Mouse (Mus musculus) left cerebral cortex, postnatal 36 days (tissue): ENCODE data around the gene Fgfr2. TPM values are rescaled to one million over a fixed set of nuclear protein-coding genes. Genes with fewer than 3 reads are reported as not detected.
A peak's percentile ranks its signal among the peaks of the same experiment; 100 is the strongest.

Source experiments
- DNase-seq, 2 experiments: peaks; one replicate each; pipeline ENCODE4 v3.0.0; 2021 to 2022; ENCODE audit warnings: low spot score in 2 of 2, mixed read lengths in 1 of 2
- intact Hi-C: fragments of 180-260 bp; cut with DNase I; formaldehyde crosslinking; loops from one replicate; pipeline ENCODE4 v1.15.1; 2025
- total RNA-seq, 2 experiments: library from RNA; stranded (reverse); gene quantifications; 2 replicates each; pipeline ENCODE4 v1.2.3; 2021

The Fgfr2 gene
- total RNA-seq, 2 experiments from 2014 or later: 41.6 to 46.6 TPM

DNA sequence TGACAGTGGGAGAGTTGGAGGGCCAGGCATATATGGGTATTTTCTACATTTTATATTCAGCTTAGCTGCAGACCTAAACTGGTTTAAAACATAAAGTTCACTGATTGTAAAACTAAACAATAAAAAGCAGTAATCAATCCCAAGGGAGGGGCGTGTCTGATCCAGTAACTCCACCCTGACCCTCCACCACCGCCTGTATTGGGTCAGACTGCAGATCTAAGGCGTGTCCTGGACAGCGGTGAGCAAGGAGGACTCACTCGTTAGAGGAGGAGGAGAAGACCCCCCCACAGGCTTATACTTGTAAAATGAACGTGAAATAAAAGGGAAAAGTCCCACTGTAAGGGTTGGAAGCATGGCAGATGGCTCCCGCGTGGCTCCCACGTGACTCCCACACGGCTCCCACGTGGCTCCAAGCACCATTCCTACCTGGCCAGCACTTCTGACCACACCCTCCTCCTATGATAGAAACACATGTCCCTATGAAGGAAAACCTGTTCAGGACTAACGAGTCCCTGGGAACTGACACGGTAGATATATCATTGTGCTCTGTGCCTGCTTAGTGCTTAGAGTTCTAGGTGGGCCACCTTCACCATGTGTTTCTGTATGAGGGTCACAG is 2131.9 kb downstream of the Fgfr2 start:
- intact Hi-C loops: no loop called here
- no peak for DNase-seq

DNA sequence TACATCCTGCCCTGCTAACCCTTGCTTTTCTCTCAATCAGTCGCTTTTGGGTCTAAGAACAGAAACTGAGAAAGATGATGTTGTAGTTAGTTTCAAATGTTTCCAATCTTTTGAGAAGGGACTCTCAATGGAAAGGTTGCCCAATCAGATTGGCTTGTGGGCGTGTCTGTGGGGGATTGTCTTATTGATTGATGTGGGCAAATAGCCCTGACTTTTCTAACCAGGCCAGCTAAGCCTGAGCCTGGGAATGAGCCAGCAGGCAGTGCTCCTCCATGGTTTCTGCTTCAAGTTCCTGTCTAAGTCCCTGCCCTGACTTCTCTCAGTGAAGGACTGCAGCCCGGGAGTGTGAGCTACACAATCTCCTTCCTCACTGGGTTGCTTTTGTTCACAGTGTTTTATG is 2133.8 kb downstream of the Fgfr2 start:
- no peak for DNase-seq
- intact Hi-C loops: no loop called here

DNA sequence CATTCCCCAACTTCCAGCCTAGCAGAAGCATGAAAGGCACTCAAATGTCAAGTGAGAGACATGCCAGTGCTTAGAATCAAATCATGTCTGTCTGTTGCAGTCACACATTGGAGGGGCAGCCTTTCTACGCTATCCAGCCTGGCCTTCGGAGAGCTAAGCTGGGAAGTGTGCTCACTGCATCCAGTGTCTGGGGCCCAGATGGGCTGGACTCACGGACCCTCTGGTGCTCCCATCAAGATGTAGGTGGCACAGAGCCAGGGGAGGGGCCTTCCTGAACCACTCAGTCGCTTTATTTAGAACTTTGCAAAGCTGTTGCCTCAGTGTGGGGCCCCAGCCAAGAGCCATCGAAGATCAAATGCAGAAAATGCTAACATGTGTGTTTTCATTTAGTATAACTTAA is 2135.0 kb downstream of the Fgfr2 start:
- DNase-seq: no peak
- intact Hi-C loops: no loop called here

DNA sequence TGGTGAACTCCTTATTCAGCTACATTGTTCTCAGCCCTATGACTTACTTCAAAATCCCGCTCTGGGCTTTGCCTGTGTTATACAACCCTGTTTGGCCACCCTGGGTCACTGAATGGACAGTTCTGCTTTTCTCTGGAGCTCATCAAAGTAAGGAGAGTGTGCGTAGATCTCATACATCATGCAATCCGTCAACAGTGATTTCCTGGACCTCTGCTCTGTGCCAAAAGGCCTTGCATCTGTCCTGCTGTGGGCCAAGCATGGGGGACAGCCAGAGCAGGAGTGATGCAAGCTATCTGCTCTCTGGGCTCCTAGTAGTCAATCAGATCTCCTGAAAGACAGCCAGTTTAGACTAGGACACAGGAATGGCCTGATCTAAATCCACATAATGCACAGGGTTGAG is 2137.4 kb downstream of the Fgfr2 start:
- intact Hi-C loops: no loop called here

DNA sequence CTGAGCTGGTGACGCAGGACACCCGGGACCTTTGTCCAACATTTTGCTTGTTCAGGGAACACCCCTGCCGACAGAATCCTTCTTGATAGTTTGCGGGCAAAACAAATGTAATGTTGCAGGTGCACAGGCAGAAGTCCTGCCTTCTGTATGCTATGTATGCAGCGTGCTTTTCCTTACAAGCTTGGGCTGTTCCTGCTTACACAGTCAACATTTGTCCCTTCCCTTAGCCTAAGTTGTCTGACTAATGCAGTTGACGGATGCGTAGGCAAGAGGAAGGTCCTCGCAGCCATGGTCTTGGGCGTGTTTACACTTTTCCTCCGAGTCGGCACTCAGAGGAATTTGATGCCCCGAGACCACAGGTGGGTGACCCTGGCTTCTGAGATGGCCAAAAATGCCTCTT is 2138.0 kb downstream of the Fgfr2 start:
- DNase-seq: no peak
- intact Hi-C loops: no loop called here

More for the DNA sequence above, 2137.4 kb downstream of the Fgfr2 start:
- no peak for DNase-seq

DNA sequence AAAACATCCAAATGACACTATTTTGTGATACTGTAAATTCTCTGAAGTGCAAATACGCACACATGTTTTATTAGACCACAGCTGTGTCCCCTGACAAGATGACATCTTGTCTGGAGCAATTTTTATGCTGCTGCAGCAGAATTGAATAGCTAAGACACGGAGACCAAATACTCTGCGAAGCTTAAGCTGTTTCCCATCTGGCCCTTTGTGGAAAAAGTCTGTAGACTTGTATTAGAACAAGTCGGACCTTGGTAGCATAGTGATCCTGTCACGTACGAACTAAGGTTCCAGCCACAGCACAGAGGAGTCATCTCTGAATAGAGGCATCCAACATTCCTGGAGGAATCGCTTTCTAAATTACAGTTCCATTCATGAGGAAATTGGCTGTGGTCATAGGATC is 2138.9 kb downstream of the Fgfr2 start:
- no peak for DNase-seq
- intact Hi-C loops: no loop called here

DNA sequence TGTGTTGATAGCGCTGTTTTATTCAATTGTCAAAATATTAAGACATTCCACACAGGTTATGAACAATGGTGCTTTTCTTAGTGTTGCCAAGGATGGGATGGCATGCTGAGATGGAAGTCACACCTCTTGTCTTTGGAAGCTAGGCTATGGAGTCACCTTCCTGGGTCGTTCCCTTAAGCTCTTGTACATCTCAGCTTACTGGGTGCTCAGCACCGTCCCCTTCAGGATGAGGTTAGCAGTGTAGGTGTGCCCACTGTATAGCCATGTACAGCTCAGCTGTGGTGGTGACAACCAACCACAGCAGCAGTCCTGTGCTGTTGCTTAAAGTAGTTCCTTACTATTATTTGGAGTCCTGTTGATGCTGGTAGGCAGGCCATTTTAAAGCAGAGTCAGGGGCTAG is 2140.3 kb downstream of the Fgfr2 start:
- intact Hi-C loops: no loop called here
- DNase-seq: no peak

DNA sequence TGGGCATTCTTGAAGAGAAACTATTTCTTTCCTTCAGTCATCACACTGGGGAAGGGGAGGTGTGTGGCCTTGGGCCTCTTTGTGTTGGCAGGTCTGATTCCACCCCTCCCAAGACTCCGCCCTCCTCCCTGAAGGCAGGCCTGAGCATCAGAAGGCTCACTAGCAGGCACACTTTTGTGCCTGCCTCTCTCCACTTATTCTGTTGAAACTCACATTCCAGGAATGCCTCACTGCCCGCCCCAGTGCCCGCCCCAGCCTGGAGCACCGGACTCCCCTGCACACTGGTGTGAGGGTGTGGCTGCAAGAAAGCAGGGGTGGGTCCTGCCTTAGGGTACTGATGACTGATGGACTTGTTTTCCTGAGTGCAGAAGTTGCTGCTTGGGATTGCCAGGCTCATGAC is 2140.8 kb downstream of the Fgfr2 start:
- DNase-seq: no peak
- intact Hi-C loops: no loop called here

DNA sequence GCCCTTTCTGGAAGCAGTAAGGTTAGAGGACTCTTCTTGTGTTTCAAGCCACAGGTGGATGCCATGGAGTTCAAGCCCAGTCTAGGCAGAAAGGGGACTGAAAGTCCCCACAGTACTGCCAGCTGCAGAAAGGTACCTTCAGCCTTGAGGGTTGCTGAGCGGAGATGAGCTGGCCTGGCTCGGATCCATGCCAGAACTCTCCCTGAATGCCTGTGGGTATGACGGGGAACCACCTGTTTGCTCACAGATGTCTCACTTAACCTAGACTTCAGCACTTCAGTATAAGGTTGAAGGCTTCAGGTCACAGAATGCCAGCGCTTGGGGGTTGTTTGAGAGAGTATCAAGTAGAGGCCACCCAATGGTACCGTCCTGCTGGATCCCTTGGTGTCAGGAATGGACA is 2143.0 kb downstream of the Fgfr2 start:
- intact Hi-C loops: no loop called here
- DNase-seq: no peak

DNA sequence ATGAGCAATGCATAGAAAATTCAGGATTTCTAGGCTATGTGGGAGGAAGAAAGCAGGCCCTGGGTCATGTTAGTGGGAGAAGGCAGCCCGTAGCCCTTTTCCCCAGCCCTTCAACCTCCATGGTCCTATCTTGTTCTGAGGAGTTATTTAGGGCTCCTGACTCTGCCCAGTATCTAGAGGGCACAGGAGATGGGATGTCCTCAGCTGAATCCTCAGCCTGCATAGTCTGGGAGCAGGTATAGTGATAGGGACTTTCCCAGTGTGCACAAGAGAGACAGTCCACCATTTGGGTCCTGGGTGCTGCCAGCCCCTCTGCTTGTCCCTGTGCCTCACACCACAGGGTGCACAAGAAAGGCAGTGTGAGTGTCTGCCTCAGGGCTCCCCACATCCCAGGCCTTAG is 2144.6 kb downstream of the Fgfr2 start:
- intact Hi-C loops: no loop called here
- no peak for DNase-seq

DNA sequence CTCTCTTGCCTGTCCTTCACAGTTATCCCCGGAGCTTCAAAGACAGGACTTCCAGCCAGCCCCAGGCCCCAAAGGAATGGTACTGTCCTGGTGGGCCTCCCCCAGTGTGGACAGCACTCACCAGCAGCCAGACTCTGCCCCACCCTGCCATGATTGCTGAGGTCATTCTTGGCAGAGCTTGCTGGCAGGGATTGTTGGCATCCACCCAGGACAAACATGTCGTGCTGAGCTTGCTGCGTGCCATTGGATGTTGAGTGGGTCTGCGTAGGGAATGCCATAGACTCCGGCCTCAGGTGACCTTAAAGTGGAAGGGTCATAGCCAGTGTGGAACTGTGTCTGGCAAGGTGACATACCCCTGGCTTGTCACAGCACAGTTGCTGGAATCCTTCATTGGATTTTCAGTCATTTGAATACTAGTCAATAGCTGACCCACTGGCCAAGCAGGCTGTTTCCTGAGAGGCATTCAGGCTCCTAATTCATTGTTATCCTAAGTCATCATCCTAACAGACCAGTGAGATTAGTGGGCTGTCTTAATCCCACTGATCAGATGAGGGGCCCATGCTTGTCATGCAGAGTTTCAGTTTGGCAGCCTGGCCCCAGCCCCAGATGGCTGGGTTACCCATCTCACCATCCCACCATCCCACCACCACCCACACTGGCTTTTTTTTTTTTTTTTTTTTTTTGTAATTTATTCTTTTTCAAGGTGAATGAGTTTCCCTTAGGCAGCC is 2145.2 kb downstream of the Fgfr2 start:
- intact Hi-C loops: no loop called here
- DNase-seq: peak; percentile 40 to 68

DNA sequence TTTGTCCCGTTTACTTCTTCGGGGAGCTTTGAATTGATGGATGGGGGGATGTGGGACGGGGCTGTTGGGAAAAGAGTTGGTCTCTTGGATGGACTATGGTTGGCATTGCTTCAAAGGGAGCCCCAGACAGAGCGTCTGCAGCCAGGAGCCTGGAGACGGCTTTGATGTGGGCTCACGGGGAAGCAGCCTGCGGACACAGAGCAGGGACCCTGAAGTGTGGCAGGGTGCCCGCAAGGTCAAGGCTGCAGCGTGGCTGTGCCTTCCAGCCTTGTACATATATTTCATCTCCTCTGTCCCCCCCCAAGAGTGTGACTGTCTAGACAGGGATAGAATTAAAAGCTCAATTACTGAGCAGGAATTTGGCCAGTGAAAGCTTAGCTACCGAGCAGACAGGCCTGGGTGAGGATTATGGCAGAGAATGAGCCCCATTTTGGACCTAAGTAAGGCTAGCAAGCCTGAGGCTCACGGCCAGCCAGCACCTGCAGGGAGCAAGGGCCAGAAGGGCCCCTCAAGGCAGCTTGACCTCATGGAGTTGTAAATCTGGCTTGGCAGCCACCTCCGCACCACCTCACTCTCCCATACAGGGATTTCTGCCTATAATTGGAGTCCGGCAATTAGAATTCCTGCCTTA is 2146.7 kb downstream of the Fgfr2 start:
- no peak for DNase-seq
- intact Hi-C loops: no loop called here

DNA sequence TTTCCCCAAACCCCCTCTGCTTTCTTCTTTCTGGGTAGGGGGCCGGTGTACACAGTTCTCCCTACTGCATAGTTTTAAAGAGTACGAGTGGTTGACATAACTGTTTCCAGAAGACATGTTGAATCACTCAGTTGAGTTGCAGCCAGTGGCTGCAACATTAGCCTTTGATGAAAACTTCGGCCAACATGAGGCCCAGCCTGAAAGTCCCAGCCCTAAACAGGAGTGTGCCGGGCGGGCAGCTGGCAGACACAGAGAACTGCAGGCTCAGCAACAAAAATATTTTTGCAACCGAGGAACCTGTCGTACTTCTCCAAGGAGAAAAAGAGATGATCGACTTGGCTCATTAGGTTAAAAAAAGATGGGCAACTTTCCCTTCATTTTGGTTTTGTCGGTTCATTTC is 2150.4 kb downstream of the Fgfr2 start:
- intact Hi-C loops: no loop called here
- no peak for DNase-seq

DNA sequence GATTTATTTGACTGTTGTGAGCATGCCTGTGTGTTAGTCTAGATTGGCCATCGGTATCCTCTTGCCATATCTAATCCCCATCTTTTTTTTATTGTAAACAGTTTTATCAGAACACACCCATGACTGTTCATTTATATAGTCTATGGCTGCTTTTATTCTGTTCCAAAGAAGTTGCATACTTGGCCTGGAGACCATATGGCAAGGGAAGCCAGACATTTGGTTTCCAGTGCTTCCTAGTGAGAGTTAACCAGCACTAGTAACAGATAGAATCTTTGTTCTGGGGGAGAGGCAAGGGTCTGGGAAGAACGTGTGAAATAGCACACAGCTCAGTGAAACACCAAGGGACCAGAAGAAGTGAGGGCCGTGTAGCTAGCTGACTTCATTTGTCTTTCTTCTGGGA is 2153.6 kb downstream of the Fgfr2 start:
- DNase-seq: no peak
- intact Hi-C loops: no loop called here

DNA sequence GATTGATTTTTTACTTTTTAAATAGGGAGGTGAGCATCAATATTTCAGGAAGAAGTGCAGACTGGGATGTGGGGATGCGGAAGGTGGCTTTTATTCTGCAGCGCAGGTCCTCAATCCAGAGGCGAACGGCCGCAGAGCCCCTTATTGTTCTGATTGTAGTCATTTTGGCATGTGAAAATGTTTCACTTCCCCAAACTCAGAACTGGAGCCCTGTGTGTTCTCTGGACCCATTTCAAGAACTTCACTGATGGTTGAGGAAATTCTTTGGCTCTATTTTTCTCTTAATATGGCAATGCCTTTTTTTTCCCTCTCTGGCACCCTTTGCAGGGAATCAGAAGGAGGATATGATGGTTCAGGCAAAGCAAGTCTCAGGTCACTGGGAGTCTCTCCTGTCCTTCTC is 2154.1 kb downstream of the Fgfr2 start:
- intact Hi-C loops: no loop called here
- DNase-seq: no peak

DNA sequence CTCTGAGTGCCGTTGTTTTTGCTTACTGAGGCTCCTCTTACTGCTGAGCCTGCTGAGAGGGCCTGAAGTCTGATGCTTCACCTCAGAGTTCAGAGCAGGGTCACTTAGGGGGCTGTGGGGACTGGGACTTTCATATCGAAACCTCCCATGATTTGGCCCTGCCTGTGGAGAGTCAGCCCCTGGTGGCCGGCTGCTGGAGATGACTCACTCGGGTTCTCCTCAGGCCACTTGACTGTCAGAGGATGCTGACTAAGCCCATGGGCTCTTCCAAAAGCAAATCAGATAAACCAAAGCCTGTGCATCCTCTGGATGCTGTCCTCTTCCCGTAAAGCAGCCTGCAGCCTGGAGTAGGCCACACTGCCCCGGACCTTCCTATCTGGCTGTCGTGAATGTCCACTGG is 2154.6 kb downstream of the Fgfr2 start:
- intact Hi-C loops: no loop called here
- DNase-seq: no peak

DNA sequence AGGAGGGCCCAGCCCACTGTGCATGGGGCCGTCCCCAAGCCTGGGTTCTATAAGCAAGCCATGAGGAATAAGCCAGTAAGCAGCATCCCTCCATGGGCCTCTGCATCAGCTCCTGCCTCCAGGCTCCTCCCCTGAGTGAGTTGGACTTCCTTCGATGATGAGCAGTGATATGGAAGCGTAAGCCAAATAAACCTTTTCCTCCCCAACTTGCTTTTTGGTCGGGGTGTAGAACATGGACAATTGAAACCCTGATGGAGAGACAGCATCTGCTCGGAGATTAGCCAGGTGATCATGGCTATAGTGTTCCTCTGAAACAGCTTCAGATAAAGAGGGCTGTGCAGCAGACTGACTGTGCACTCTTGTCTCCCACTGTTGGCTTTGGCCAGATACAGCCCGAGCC is 2155.2 kb downstream of the Fgfr2 start:
- no peak for DNase-seq
- intact Hi-C loops: no loop called here

DNA sequence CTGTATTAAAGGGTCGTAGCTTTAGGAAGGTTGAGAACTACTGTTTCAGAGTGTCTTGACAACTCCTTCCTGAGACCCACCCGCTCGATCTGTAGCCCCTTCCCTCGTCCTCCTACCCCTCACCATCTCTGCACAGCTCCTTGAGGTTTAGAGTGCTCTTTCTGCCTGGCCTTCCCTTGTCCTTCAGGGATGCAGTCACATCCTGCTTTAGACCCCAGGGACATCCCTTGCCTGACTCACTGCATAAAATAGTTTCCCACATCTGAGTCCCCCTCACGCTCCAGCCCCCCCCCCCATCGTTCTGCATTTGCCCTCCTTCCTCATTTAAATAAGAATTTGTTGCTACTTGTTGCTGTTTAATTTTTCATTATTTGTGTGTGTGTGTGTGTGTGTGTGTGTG is 2156.3 kb downstream of the Fgfr2 start:
- DNase-seq: no peak
- intact Hi-C loops: no loop called here

DNA sequence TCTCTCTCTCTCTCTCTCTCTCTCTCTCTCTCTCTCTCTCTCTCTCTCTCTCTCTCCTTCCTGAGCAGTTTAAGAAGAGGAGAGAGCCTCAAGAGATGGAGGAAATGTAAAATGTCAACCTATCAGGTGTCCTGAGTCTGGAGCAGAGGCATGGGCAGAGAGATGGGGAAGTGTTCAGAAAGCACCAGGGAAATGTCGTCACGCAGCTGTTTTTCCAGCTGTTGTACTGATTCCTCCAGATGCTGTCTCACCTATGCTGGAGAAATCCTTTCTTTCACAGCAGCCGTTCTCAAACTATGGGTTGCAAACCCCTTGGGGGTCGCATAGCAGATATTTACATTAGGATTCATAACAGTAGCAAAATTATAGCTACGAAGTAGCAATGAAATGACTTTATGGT is 2156.7 kb downstream of the Fgfr2 start:
- DNase-seq: no peak

DNA sequence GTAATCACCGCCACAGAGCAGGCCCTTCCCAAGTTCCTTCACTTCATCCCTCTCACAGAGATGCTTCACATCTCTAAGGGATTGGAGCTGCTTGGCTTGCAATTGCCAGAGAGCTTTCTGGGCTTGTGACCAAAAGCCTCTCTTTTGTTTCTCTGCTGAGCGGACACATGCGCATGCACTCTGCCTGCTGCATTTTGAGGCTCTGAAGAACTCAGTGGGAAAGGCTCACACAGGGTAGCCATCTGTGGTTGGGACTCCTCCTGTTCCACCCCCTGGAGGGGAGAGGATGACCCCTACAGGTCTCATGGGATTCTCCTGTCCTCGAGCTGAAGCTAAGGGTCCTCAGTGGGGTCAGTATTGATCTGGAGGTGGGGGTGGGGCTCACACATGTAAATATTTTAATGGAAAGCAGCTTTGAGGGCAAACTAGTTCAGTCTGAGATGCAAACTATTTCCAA is 2157.2 kb downstream of the Fgfr2 start:
- intact Hi-C loops: no loop called here
- DNase-seq: peak; percentile 48 to 53

More for the DNA sequence above, 2156.7 kb downstream of the Fgfr2 start:
- intact Hi-C loops: no loop called here

DNA sequence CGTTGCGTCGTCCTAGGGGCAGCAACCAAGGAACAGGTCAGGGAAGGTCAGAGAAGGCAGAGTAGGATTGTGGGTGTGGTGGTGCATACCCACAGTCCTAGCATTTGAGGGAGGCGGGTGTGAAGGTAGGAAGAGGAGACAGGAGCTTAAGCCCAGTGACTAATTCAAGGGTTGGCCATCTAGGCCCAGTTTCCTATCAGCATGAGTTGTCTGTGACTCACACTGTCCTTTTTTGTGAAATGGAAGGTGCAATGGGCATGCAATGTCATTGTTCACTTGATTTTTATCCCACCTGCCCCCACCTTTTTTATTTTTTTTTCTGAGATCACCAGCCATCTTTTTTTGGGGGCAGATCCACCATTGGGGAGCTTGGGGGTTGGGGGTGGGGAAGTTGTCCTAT is 2157.8 kb downstream of the Fgfr2 start:
- intact Hi-C loops: no loop called here

More for the DNA sequence above, 2157.8 kb downstream of the Fgfr2 start:
- DNase-seq: no peak
